Mouse (Mus musculus): ENCODE data around the gene Faim. TPM values are rescaled to one million over a fixed set of nuclear protein-coding genes. Genes with fewer than 3 reads are reported as not detected.

Gene Faim
- total and polyA plus RNA-seq, 3 experiments, result 35.7 to 83.5 (median 52.4) TPM

DNA sequence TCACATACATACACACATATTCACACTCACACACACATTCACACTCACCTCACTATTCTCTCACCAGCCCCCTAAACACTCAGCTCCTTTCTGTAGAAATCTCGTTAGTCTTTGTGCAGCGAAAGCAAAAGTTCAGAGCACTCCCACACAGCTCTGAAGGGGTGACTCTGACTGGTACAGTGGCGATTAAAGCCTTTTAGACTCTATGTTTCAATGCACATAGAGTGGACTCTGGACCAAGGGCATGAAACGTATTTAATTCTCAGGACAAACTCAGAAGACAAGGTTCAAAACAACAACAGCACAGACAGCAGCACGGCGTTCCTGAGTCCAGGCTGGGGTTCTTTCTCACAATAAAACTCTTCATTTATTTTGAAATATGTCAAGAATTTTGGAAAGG lies 31.5 kb downstream of the Faim start:
- dilution Hi-C loops (cut with MboI; ENCODE audit: extremely low pct_ligation_motif_present, extremely low pct_unique_long_range_greater_than_20kb, low sequenced_read_pairs) (no loop called here), in situ Hi-C loops (cut with MboI; ENCODE audit: low pct_ligation_motif_present, low pct_unique_long_range_greater_than_20kb, low sequenced_read_pairs) (no loop called here)
- no peaks in the 10 kb centered on the region for H3K79me2 ChIP-seq (replicated peaks; ENCODE audit: control insufficient read depth, extremely low read depth, insufficient read depth, poor library complexity, severe bottlenecking)
- H3K27ac ChIP-seq (ENCODE audit: insufficient read depth, low read depth), result no peak overlapping the region
- H3K27me3 ChIP-seq (replicated peaks), result no peaks in the 10 kb centered on the region
- no peaks in the 10 kb centered on the region for H3K36me3 ChIP-seq (replicated peaks in 1 of 2; ENCODE audit: control insufficient read depth in 1 of 2, insufficient read depth in 1 of 2, low read length in 1 of 2)
- no peak overlapping the region for H3K9ac ChIP-seq (ENCODE audit: insufficient read depth, low read depth)
- no peak overlapping the region for H3K4me3 ChIP-seq (replicated peaks in 1 of 3; ENCODE audit: low read depth in 2 of 3, low read length in 2 of 3, poor library complexity in 1 of 3)
- H3K4me2 ChIP-seq (ENCODE audit: insufficient read depth, low read depth, poor library complexity, severe bottlenecking), result no peak overlapping the region
- TF ChIP-seq ZC3H11A (IDR thresholded peaks at IDR 0.05; ENCODE audit: low read depth, low read length) (no peak), CHD2 (IDR thresholded peaks at IDR 0.05; ENCODE audit: low read length) (no peak), UBTF (IDR thresholded peaks at IDR 0.05; ENCODE audit: low read depth, low read length) (no peak), IRF4 (IDR thresholded peaks at IDR 0.05; ENCODE audit: low read depth, low read length) (no peak), CHD1 (IDR thresholded peaks at IDR 0.05; ENCODE audit: low read depth, low read length) (no peak), JUND (conservative IDR thresholded peaks at IDR 0.05; ENCODE audit: low read depth, low read length) (no peak), E2F4 (IDR thresholded peaks at IDR 0.05; ENCODE audit: insufficient replicate concordance, low read depth, low read length) (no peak), ELF1 (IDR thresholded peaks at IDR 0.05; ENCODE audit: low read depth, low read length) (no peak), GABPA (IDR thresholded peaks at IDR 0.05; ENCODE audit: insufficient replicate concordance, low read depth, low read length) (no peak), JUN (IDR thresholded peaks at IDR 0.05; ENCODE audit: insufficient read depth, low read depth, low read length) (no peak), SIN3A (IDR thresholded peaks at IDR 0.05; ENCODE audit: low read length) (no peak), MXI1 (IDR thresholded peaks at IDR 0.05; ENCODE audit: low read depth, low read length) (no peak), ZNF384 (IDR thresholded peaks at IDR 0.05; ENCODE audit: low read depth, low read length) (no peak), EP300 (IDR thresholded peaks at IDR 0.05; ENCODE audit: low read length) (no peak), USF1 (IDR thresholded peaks at IDR 0.05; ENCODE audit: low read depth, low read length) (no peak)
- DNase-seq (ENCODE audit: extremely low read depth), result no peak
- no peaks in the 10 kb centered on the region for H3K4me1 ChIP-seq (ENCODE audit: control insufficient read depth in 1 of 2, insufficient read depth in 2 of 2)
- no peaks in the 10 kb centered on the region for H3K9me3 ChIP-seq (replicated peaks; ENCODE audit: low read length)

DNA sequence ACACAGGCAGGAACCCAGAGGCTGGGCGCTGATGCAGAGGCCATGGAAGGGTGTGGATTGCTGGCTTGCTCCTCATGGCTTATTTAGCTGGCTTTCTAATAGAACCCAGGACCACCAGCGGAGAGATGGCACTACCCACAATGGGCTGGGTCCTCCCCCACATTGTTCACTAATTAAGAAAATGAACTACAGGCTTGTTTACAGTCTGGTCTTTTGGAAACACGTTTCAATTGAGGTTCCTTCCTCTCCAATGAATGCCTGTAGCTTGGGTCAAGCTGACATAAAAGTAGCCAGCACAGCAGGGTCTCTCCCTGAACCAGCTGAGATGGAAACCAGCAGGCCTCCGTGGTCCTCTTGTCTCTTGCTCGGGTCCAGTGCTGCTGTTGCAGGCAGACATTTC lies 35.0 kb downstream of the Faim start:
- Histone ChIP-seq H3K36me3 (replicated peaks in 1 of 2; ENCODE audit: control insufficient read depth in 1 of 2, insufficient read depth in 1 of 2, low read length in 1 of 2) (no peaks in the 10 kb centered on the region), H3K4me2 (ENCODE audit: insufficient read depth, low read depth, poor library complexity, severe bottlenecking) (no peak overlapping the region), H3K4me1 (ENCODE audit: control insufficient read depth in 1 of 2, insufficient read depth in 2 of 2) (no peaks in the 10 kb centered on the region), H3K27me3 (replicated peaks) (no peaks in the 10 kb centered on the region), H3K9me3 (replicated peaks; ENCODE audit: low read length) (no peaks in the 10 kb centered on the region), H3K9ac (ENCODE audit: insufficient read depth, low read depth) (no peak overlapping the region), H3K4me3 (replicated peaks in 1 of 3; ENCODE audit: low read depth in 2 of 3, low read length in 2 of 3, poor library complexity in 1 of 3) (no peak overlapping the region), H3K79me2 (replicated peaks; ENCODE audit: control insufficient read depth, extremely low read depth, insufficient read depth, poor library complexity, severe bottlenecking) (no peaks in the 10 kb centered on the region), H3K27ac (ENCODE audit: insufficient read depth, low read depth) (no peak overlapping the region)
- no peak for DNase-seq (ENCODE audit: extremely low read depth)
- dilution Hi-C loops (cut with MboI; ENCODE audit: extremely low pct_ligation_motif_present, extremely low pct_unique_long_range_greater_than_20kb, low sequenced_read_pairs) (no loop called here), in situ Hi-C loops (cut with MboI; ENCODE audit: low pct_ligation_motif_present, low pct_unique_long_range_greater_than_20kb, low sequenced_read_pairs) (no loop called here)
- TF ChIP-seq ZC3H11A (IDR thresholded peaks at IDR 0.05; ENCODE audit: low read depth, low read length) (no peak), ZMIZ1 (IDR thresholded peaks at IDR 0.05; ENCODE audit: low read depth, low read length) (no peak), NELFE (IDR thresholded peaks at IDR 0.05; ENCODE audit: low read depth, low read length) (no peak), PAX5 (IDR thresholded peaks at IDR 0.05; ENCODE audit: low read length) (no peak), TCF12 (IDR thresholded peaks at IDR 0.05; ENCODE audit: low read depth, low read length) (no peak), E2F4 (IDR thresholded peaks at IDR 0.05; ENCODE audit: insufficient replicate concordance, low read depth, low read length) (no peak), JUND (conservative IDR thresholded peaks at IDR 0.05; ENCODE audit: low read depth, low read length) (no peak), GABPA (IDR thresholded peaks at IDR 0.05; ENCODE audit: insufficient replicate concordance, low read depth, low read length) (no peak), TBP (conservative IDR thresholded peaks at IDR 0.05; ENCODE audit: low read depth, low read length) (no peak), ELF1 (IDR thresholded peaks at IDR 0.05; ENCODE audit: low read depth, low read length) (no peak), SMC3 (IDR thresholded peaks at IDR 0.05; ENCODE audit: low read depth, low read length) (no peak), CHD2 (IDR thresholded peaks at IDR 0.05; ENCODE audit: low read length) (no peak), MXI1 (IDR thresholded peaks at IDR 0.05; ENCODE audit: low read depth, low read length) (no peak)
